Mouse (Mus musculus): Measurements from ENCODE around the gene Stk33. TPM values are rescaled to one million over a fixed set of nuclear protein-coding genes. Genes with fewer than 3 reads are reported as not detected.
A peak's percentile ranks its signal among the peaks of the same experiment; 100 is the strongest.

Stk33 gene
- total RNA-seq, 2 experiments from 2014 or later, result not detected

- ATAC-seq (replicated peaks; ENCODE audit: poor library complexity, severe bottlenecking), result peak; percentile 92
These were observed 183.2 kb downstream of the Stk33 start for GRCm38 (mm10) chr7:109255506-109256352.

DNA sequence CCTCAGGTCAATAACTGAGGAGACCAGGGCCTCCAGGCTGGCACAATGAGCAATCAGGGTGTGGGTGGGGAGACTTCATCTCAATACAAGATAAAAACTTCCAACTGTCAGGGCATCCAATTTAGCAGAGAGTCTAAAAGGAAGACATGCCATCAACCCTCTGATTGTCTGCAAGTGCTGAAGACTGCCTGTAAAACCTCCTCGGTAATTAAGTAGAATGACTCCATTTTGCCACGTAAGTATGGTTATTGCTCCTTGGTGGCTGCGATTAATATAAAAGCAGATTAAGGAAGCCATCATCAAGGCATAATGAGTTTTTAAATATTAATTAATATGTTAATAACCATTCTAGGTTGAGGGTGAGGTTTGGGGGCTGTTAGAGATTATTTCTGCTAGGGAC is 187.5 kb downstream of the Stk33 start:
- no peak for ATAC-seq (replicated peaks; ENCODE audit: poor library complexity, severe bottlenecking)

DNA sequence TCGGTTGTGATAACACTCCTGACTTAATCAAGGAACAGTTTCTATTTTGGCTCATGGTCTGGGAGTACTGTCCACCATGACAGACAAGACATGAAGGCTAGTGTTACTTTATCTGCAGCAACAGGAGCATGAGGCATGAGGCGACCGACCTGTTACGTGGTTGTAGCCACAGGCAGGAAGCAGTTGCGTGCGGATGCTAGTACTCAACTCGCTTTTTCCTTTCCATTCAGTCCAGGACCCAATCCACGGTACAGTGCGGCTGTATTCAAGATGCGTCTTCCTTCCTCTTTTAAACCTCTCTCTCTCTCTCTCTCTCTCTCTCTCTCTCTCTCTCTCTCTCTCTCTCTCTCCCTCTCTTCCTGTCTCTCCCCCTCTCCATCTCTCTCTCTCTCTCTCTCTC is 194.1 kb downstream of the Stk33 start:
- ATAC-seq (replicated peaks; ENCODE audit: poor library complexity, severe bottlenecking), result peak; percentile 65

GRCm38 (mm10) chr7:109241313-109241712 is 197.6 kb downstream of the Stk33 start:
- peak; percentile 54; the same call in 1 of the 2 replicates for ATAC-seq (replicated peaks; ENCODE audit: poor library complexity, severe bottlenecking)

DNA sequence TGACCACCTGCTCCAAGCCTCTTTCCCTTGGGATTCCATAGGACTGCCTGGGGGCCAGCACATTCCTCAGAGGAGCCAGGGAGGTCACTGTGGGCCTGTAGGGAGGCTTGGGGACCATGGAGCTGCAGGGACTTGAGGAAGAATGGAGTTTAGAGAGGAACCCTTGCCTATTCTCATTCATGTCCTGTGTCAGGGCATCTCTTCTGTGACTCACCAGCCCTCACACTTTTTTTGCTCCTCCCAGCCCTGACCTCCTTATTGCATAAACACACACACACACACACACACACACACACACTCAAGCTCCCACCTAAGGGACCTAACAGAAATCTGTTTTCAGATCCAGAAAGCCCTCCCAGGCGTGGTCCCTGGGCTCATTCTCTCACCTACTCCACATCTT is 199.5 kb downstream of the Stk33 start:
- no peak for ATAC-seq (replicated peaks; ENCODE audit: poor library complexity, severe bottlenecking)

DNA sequence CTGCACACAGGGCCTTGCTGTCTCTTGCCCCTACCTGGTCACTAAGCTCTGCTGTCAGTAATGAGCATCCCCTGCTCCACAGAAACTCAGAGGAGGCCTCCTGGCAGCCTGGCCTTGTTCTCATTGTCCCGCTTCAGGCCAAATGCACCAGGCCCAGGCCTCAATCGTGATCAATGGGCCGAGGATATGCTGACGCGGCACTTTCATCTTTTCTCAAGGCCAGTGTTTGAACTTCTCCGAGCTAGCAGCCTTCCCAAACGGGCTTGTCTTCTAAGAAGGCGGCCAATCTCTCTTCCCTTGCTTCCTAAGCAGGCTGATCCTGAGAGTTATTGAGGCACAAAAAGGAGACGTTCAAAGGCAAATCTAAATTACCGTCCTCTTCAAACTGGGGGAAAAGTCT is 200.2 kb downstream of the Stk33 start:
- ATAC-seq (replicated peaks; ENCODE audit: poor library complexity, severe bottlenecking), result no peak

- no peak for ATAC-seq (replicated peaks; ENCODE audit: poor library complexity, severe bottlenecking)
These were observed 203.8 kb downstream of the Stk33 start for GRCm38 (mm10) chr7:109234882-109235640.

GRCm38 (mm10) chr7:109234476-109234875 is 204.4 kb downstream of the Stk33 start:
- ATAC-seq (replicated peaks; ENCODE audit: poor library complexity, severe bottlenecking), result no peak

DNA sequence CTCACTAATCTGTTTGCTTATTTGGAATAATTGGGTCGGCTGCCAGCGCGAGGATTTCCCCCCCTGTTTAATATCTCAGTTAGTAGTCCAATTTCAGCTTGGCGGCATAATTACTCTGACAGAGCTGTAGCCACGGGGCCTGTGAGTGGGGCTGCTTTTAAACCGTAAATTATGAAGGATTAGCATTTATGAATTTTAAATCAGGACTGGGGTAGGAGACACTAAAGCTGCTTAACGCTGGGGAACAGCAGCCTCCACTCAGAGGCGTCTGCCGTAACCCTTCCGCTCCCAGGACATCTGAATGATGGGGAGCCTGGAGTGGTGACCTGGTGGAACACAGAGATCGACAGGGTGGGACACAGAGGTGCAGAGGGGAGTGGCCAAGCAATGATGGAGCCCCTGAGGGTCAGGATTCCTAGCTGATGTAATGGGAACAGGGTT is 207.0 kb downstream of the Stk33 start:
- ATAC-seq (replicated peaks; ENCODE audit: poor library complexity, severe bottlenecking), result no peak

- ATAC-seq (replicated peaks; ENCODE audit: poor library complexity, severe bottlenecking), result no peak
These were observed 207.6 kb downstream of the Stk33 start for GRCm38 (mm10) chr7:109231307-109231706.

GRCm38 (mm10) chr7:109230806-109231205 is 208.1 kb downstream of the Stk33 start:
- ATAC-seq (replicated peaks; ENCODE audit: poor library complexity, severe bottlenecking), result peak; percentile 93

Other genes starting within 250 kb of the Stk33 start
- gene Trim66, start 69.1 kb upstream of the Stk33 start, total RNA-seq (2014; fragmentation: Nextera tagmentation), result 0.11 TPM in 1 of 2 replicates, not detected in the other
- 0.09 TPM in 1 of 2 replicates, not detected in the other for gene Trim66, start 69.1 kb upstream of the Stk33 start, total RNA-seq (2017)
- 686 and 801 TPM in 2 replicates for gene Rpl27a, start 80.1 kb upstream of the Stk33 start, total RNA-seq (2014; fragmentation: Nextera tagmentation)
- 939 and 1,342 TPM in 2 replicates for gene Rpl27a, start 80.1 kb upstream of the Stk33 start, total RNA-seq (2017)

Data from granulocyte monocyte progenitor cell, adult 5-6 weeks (primary cell).